Mouse (Mus musculus): ENCODE data around the gene Lclat1. TPM values are rescaled to one million over a fixed set of nuclear protein-coding genes. Genes with fewer than 3 reads are reported as not detected.

The Lclat1 gene
- polyA plus RNA-seq, 2 experiments from 2014 or later, result 83.5 to 84.1 TPM

DNA sequence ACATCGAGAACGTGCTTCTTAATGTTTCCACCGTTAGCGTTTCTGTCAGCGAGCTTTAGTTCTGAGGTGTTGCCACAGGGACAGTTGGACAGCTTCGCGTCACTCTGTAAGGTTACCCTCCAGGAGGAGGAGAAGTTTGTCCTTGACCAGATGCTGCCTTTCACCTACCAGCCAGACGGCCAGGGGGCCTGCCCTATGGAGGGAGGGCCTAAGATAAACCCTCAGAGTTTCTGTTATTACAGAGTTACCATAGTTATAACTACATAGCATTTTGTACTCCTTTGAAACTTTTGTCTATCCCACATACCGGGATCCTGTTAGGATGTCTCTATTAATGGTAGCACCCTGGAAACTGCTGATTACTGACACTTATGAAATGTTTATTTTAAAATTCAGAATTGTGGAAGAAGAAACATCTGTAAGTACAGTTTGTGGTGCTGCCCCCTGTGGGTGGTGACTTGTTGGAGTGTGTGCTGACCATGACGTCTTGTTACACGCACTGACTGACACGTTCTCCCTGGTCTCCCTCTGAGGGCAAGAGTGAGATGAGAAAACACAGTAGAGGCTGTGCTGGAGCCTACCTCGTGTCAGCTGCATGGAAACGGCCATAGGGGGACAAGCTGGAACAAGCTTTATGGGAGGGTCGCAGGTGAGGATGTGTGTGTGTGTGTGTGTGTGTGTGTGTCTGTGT lies 96.0 kb downstream of the Lclat1 start:
- ATAC-seq, result no peak

DNA sequence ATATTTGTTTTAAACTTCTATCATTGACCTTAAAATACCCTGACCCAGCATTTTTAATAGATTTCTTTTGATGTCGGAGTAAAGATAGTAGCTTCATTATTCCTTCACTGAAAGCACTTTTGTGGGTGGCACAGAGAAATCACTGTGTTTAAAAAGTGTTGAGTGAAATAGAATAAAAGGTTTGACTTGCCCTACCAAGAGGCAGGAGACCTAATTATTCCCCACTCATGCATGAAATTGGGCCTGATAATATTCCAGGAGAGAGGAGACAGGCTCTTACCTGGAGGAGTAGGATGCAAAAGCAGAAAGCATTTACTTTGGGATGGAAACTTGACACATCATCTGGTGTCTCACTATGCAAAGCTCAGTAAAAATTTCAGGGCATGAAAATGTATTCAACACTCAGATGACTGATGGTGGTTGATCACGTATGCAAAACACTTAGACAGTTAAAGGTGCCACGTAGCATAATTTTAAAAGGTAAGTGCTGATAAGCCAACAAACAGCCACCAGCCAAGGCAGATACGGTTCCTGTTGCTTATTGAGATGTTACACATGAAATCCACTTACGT lies 103.3 kb downstream of the Lclat1 start:
- no peak for ATAC-seq

GRCm38 (mm10) chr17:73212754-73213153 lies 105.0 kb downstream of the Lclat1 start:
- ATAC-seq, result no peak

GRCm38 (mm10) chr17:73213187-73213586 lies 105.4 kb downstream of the Lclat1 start:
- no peak for ATAC-seq

DNA sequence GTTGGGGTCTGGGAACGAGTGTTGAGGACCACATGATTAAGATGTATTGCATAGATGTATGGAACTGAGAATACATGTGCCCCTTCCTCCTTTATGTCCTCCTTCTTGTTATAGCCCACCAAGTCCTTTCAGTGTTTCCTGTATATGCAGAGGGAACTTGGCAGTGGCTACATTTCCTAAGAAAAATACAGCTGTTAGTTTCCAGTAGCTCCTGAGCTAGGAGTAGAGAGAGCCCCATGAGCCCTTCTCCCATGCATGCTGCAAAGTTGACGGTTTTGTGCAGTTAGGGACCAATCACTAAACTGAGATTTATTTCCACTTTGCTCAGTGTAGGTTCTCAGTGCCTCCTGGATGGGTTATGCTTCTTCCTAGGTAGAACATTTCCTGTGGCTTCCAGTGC lies 105.9 kb downstream of the Lclat1 start:
- no peak for ATAC-seq

GRCm38 (mm10) chr17:73217274-73217673 lies 109.5 kb downstream of the Lclat1 start:
- ATAC-seq, result no peak

GRCm38 (mm10) chr17:73220746-73221145 lies 113.0 kb downstream of the Lclat1 start:
- ATAC-seq, result no peak

GRCm38 (mm10) chr17:73222077-73222476 lies 114.3 kb downstream of the Lclat1 start:
- ATAC-seq, result peak; percentile 88

DNA sequence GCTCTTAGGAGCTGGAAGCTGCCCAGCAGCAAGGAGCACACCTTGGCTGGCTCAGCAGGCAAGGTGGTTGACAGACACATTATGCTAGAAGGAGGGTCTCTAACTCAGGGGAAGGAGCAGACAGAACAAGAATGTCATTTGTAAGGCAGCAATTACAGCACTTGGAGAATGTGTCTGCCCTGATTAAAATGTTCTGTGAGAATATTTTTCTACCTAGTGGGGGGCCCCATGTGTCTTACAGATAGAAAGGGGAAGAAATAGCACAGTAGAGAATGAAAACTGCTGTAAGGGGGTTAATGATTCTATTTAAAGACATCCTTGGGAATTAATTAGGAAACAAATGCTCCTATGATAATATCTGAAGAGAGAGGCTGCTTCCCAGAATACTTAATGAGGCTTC lies 117.7 kb downstream of the Lclat1 start:
- ATAC-seq, result no peak

DNA sequence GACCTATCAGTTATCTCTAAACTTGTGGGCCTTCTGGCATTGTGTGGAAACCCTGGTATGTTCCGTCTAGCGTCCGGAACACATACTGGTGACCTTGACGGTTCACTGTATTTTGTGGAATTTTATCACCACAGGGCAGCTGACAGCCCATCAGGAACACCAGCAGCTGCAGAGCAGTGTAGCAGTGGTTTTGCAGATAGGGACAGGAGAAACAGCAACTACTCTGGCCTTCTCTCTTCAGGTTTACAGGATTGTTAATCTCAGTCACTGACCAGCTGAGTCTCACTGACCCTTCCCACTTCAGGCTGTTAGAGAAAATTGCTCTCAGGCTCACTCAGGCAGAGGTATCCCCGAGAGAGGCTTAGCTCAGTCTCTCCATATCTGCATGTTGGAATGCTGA lies 118.2 kb downstream of the Lclat1 start:
- ATAC-seq, result no peak

GRCm38 (mm10) chr17:73226595-73226994 lies 118.8 kb downstream of the Lclat1 start:
- no peak for ATAC-seq

DNA sequence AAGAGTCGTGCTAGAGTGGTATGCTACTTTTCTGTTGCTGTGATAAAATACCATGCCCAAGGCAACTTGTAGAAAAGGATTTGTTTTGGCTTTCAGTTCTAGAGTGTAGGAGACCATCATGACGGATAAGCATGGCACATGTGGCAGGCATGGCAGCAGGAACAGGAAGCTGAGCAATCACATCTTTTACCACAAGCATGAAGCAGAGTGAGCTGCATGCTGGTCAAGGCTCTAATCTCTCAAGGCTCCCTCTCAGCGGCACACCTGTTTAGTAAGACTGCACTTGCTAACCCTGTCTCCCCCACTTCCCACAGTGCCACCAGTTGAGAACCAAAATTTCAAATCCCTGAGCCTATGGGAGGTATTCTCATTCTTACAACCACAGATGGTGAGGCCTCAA lies 119.6 kb downstream of the Lclat1 start:
- peak; percentile 56 for ATAC-seq

DNA sequence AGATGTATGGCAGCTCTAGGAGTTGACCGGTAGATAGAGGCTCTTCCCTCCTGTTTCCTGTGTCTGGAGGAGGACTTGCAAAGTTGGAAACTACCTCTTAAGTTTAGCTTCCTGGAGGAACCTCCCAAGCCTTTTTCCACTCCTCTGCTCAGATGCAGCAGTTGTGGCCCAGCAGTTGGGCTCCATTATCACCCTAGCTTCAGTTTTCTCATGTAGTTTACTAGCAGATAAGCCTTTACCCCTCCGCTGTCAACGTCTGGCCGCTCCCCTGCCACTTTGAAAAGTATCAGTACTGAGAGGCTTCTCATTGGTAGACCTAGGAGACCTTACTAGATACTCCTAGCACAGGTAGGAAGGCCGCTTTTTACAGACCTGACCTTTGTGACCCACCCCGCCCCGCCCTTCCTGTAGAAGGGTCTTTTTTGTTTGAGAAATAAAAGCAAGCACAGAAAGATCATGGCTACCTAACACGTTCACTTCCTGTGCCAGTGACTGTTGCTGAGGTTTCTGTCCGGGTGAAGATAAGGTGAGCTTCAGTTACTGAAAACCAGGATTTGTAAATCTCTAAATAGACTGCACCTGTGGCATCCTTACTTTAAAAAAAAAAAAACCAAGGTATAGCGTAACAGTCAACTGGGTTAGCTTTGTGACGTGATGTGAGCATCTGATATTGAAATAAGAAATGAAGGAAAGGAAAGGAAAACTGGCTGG lies 121.8 kb downstream of the Lclat1 start:
- no peak for ATAC-seq

GRCm38 (mm10) chr17:73230340-73230989 lies 122.7 kb downstream of the Lclat1 start:
- no peak for ATAC-seq

DNA sequence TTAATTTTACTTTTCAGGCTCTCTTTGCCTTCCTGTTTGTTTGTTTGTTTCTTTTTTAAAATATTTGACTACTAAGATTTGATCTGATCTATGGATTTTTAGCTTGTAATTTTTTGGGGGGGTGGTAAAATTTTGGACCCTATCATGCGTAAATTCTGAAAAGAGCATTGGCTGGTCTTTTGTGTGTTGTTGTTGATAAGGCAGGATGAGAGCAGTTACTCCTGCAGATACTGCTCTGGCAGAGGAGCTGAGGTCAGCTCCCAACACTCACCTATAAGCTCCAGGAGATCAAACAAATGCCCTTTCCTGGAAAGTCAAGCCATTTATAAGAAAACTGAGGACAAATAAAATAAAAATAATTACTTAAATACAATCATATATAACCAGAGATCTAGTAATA lies 123.6 kb downstream of the Lclat1 start:
- no peak for ATAC-seq

- ATAC-seq, result no peak
These were observed 124.8 kb downstream of the Lclat1 start for GRCm38 (mm10) chr17:73232593-73232992.

GRCm38 (mm10) chr17:73233975-73234374 lies 126.2 kb downstream of the Lclat1 start:
- ATAC-seq, result no peak

DNA sequence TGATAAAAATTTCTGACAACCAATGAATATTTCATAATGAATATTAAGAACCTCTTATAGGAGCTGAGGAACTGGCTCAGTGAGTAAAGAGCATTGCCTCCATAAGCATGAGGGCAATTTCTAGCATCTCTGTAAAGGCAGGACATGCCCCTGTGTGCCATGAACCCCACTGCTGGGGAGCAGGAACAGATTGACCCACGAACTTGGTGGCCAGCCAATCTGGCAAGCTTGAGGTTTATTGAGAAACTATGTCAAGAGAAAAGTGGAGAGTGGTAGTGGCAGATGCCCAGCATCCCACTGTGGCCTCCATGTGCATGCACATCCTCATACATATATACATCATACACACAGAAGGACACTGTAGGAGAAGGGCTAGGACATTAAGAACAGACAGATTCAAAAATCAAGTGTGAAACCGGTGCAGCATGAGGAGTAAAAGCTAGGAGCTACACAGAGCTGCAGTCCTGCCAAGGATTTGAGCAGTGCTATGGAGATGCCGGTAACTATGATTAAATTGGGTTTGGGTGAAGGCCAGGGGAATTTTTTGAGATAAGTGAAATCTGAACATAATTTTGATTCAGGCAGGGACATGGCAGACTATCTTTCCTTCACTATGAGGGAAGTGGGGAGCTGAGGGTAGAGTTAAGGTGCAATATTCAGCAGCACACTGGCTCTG lies 129.5 kb downstream of the Lclat1 start:
- ATAC-seq, result no peak

DNA sequence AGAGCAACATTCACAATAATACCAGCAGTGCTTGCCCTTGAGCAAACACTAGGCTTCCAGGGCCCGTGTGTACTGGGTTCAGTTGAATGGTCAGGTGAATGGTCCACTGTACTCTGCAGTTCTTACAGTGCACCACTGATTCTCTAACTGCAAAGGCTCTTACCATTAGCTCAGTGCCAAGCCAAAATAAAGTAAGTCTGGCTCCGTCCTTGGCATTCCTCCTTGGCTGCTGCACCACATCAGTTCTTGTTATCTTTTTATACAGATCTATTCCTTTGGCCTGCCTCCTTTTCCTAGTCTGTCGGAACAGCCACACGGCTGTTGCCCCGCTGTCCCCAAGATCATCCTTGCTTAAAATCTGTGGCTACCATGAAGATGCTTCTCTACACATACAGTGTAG lies 130.7 kb downstream of the Lclat1 start:
- no peak for ATAC-seq

GRCm38 (mm10) chr17:73241085-73241848 lies 133.5 kb downstream of the Lclat1 start:
- ATAC-seq, result no peak

GRCm38 (mm10) chr17:73243676-73244075 lies 135.9 kb downstream of the Lclat1 start:
- ATAC-seq, result no peak

DNA sequence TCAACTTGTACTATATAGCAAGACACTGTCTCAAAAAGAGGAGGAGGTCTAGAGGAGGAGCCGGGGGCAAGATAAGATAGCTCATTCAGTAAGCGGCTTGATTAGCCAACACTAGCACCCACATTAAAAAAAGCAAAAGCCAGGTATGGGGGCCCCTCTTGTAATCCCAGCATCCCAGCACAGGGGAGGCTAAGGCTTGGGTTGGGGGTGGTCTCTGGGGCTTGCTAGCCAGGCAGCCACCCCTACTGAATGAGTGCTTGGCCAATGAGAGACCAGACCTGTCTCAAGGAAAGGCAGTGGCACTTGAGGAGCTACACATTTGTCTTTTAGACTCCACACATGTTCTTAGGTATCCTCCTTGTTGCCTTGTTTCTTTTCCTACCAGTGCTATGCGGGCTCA lies 136.8 kb downstream of the Lclat1 start:
- no peak for ATAC-seq

All from CD4-positive, CD25-positive, alpha-beta regulatory T cell, adult 4 months (primary cell).